Mouse (Mus musculus) erythroblast, adult 5-6 weeks (primary cell): ENCODE measurements around the gene Iqck. TPM values are rescaled to one million over a fixed set of nuclear protein-coding genes. Genes with fewer than 3 reads are reported as not detected.

Experiments used
- ATAC-seq: replicated peaks from 2 replicates; pipeline ENCODE4 v1.8.0; 2016; ENCODE audit warnings: moderate number of reproducible peaks, mild to moderate bottlenecking, moderate TSS enrichment, inconsistent platforms; ENCODE audit not compliant: poor library complexity, low FRiP score, severe bottlenecking
- total RNA-seq, 2 experiments: library from RNA; stranded (forward) in 1 of 2; stranded (reverse) in 1 of 2; fragments of 150-400 nt in 1 of 2; fragments of 200-764, 138-1000 nt in 1 of 2; gene quantifications; 2 replicates each; pipeline versions ENCODE4 v1.2.3 to v1.2.4; 2015 to 2017; ENCODE audit warnings: low replicate concordance in 2 of 2

The Iqck gene
- total RNA-seq, 2 experiments from 2014 or later = not detected

DNA sequence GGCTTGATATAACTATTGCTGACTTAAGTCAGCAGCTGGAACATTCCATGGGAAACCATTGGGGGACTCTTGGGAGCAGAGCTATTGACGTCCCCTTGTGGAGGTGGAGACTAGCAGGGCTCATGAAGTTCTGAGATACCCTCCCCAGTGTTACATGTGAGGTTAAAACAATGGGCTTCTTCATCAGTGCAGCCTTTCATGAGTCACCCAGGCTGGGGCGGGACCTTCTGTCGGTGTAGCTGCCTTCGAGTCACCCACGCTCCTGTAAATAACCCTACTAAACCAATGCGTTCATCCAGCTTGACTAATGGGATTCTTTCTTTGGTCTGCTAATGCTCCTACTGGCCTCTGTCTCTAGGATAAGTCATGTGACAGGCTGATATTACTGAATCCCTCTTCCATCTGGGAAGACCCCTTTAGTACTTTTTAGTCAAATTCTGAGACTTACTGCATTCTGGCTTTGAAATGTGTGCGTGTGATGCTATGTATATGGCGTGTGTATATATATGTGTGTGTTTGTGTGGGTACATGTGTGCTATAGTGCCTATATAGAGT is 53.5 kb downstream of the Iqck start:
- no peak for ATAC-seq

- ATAC-seq = no peak
Observed at GRCm38 (mm10) chr7:118910464-118910863, 54.9 kb downstream of the Iqck start.

GRCm38 (mm10) chr7:118911170-118911569 is 55.6 kb downstream of the Iqck start:
- no peak for ATAC-seq

GRCm38 (mm10) chr7:118911571-118911970 is 56.0 kb downstream of the Iqck start:
- ATAC-seq = no peak

- ATAC-seq = no peak
Observed at GRCm38 (mm10) chr7:118912049-118912490, 56.5 kb downstream of the Iqck start.

DNA sequence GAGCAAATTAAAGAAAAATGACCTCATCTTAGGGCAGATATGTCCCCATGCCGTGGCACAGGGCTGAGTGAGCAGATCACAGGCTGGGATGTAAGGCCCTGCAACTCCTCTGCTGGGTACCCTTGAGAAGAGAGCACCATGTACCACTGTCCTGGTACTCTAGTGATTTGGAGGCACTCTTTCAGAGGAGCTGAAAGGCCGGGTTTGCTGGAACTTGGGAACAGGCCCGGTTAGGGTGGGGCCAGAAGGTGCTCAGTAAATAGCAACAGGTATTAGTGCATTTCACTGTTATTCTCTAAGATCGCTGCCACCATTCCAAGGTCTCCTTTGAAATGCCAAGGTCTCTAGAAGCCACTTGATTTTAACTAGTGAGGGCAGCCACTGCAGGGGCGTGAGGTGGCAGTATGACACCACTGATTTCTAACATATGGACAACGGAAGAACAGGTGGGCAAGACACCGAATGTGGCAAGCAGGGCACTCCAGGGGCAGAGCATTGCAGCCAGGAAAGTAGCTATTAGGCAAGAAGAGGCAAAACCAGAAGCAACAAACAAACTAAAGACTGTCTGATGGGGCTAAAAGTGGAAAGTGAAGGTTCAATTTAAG is 59.1 kb downstream of the Iqck start:
- ATAC-seq = no peak

- ATAC-seq = no peak
Observed at GRCm38 (mm10) chr7:118919261-118920006, 63.9 kb downstream of the Iqck start.

GRCm38 (mm10) chr7:118922441-118923202 is 67.1 kb downstream of the Iqck start:
- no peak for ATAC-seq

- ATAC-seq = no peak
Observed at GRCm38 (mm10) chr7:118925547-118925946, 70.0 kb downstream of the Iqck start.

DNA sequence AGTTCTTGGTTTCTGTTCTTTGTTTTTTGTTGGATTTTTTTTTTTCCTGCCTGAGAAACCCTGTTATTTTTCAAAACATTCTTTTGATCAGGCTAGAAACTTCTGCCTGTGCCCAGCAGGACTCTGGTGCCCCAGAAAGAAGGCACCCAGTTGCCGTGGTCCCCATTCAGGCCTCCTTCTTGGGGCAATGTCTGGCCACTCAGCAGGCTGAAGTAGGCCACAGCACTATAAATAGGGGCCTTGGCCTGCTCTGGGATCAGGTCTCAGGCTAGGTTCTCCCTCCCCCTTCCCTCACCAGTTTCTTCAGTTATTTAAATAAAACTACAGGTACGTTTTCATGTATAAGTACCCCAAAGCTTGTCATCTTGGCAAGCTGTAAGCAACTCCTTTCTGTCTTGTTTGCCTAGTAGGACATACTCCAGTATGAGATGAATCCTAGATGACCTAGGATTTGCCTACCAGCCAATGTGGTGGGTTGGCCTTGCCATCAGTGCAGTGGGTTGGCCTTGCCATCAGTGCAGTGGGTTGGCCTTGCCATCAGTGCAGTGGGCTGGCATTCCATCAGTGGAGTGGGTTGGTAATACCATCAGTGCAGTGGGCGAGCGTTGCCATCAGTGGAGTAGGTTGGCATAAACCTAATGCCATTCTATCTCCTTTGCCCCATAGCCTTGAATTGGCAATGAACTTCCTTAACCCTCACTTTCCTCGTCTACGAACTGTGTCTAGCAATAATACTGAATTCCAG is 71.1 kb downstream of the Iqck start:
- ATAC-seq = no peak

DNA sequence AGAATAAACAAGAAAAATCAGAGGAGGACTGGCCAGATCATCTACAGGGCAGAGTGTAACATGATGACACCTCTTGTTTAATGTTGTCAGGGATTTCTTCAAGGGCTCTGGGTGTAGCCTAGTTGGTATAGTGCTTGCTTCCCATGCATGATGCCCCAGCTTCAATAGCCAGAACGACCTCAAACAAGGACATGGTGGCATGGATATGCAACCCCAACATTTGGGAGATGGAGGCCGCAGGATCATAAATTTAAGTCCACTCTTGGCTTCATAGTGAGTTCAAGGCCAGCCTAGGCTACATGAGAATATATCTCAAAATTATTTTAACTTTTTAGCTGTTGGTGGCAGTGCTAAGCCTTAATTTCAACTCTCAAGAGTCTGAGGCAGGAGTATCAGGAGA is 71.7 kb downstream of the Iqck start:
- ATAC-seq = no peak

DNA sequence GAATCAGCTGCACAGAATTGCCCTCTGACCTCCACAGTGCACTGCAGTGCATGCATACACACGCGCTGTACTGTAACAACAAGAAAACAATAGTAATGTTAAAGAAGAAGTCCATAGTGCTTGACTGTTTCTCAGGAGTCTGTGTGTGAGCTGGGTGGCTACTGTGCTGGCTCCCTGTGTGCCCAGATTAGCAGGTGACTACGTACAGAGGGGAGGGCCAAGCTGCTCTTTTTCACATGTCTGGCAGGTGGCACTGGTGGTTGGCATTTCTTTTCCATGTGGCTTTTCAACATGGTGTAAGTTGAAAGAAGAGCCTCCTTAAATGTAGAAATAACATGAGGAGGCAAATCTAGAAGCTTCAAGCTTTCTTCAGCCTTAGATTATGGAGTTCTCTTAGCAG is 72.8 kb downstream of the Iqck start:
- no peak for ATAC-seq

DNA sequence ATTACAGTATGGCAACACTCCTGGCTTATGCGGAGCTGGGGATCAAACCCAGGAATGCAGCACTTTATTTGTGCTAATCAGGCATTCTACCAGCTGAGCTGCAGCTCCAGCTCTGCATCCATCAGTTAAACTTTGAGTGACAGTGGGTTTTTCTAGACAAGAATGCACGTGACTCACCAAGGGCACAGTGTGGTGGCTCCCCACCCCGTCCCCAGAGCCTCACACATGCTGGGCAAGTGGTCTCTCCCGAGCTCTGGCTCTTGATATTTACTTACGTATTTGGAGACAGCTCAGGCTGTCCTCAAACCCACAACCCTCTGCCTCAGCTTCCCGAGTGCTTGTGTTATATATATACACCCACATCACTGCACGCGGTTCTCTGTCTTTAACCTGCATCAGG is 73.4 kb downstream of the Iqck start:
- ATAC-seq = no peak

DNA sequence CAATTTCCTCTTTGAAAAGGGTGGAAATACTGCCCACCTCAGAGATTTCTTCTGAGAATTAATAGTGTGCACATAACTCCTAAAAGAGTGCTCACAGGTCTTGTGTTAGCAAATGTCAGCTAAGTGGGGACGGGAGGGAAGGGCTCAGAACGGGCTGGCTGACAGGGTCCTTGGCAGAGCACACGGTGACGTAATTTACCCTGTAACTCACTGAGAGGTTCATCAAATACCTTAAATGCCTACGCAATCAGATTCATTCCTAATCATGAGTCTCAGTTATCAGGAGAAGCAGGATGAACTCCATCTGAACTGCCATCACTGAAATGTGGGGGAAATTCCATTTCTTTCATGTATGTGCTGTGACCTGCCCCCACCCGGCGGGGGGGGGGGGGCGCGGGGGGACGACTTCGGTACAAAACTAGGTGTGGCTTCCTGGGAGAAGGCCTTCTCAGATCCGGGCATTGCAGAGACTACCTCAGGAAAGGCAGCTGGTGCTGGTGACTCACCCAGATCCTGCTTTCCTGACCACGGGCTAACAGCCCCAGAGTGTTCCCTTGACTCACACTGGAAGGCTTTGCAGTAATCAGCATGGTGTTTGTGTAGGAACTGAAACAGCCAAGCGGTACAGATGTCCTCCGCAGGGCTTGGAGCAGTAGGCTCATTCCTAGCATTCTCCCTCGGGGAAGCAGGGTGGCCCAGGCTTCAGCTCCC is 74.2 kb downstream of the Iqck start:
- no peak for ATAC-seq

GRCm38 (mm10) chr7:118931502-118932395 is 76.2 kb downstream of the Iqck start:
- ATAC-seq = no peak

DNA sequence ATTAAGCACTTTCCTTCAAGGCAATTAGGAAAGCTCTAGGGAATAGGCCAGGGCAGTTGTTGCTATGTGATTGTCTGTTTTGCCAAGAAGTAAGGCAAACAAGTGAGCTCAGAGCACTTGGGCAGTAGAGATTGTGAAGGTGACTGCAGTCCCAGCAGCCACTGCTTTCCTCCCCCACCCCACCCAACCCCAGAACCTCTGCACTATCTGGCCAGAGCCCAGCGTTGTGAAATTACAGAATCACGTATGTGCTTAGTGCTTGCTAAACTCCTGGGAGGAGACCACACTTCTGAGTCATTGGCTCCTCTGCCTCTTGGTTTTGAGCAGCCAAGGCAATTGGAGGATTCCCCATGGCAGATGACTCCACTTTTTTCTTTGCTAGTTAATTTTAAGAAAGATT is 79.8 kb downstream of the Iqck start:
- no peak for ATAC-seq

DNA sequence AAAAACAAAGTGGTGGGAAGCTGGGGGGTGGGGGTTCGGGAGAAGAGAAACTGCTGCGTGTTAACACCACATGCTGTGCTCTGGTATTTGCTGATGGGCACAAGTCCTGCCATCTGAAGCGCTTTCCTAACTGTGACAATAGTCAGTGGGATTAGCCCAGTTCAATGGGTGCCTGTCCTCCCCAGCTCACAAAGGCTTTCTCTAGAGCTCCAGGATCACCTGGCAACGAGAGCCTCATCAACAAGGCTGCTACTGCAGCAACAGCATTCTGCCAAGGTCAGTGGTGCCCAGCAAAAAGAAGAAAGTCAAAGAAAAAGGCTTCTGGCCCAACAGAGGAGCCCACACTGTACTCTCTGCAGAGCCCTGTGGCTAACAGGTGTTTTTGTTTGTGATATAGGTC is 81.3 kb downstream of the Iqck start:
- no peak for ATAC-seq
